Mouse (Mus musculus) forelimb bud, embryonic 11.5 days (tissue): Measurements from ENCODE around the gene Eif2d.
A peak's percentile ranks its signal among the peaks of the same experiment; 100 is the strongest.

Source experiments
- DNase-seq: peaks from one replicate; pipeline ENCODE4 v3.0.0-alpha.2; 2012; ENCODE audit warnings: low read depth, low spot score

Eif2d gene

DNA sequence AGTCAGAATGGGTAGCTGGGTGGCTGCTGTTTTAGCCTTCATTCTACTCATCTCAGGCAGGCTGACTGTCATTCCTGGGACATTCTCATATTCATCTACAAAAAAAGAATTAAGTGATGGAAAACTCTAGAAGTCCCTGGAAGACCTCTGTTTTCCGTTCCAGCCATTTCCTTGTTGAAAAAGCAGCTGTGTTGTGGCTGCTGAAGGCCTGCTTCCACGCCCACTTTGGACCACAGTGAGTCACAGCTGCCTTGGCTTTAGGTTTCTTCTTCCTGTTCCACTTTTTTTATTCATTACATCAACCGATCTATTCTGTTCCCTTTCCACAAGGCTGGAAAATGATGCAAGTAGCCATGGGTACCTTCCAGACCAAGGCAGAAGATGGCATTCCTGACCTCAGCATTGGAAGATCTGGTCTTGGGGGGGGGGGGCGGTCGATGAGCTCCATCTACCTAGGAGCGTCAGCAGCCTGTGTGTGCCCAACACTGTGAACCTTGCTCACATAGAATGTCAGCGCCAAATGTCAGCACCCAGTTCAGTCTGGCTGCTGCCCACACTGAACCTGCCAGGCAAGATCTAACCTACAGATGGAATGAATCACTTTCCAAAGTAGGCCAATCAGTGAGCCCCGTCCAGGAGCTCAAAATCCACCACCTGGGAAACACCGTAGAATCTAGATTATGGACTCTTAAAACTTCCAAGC, 31.4 kb downstream of the Eif2d start:
- DNase-seq: no peak

DNA sequence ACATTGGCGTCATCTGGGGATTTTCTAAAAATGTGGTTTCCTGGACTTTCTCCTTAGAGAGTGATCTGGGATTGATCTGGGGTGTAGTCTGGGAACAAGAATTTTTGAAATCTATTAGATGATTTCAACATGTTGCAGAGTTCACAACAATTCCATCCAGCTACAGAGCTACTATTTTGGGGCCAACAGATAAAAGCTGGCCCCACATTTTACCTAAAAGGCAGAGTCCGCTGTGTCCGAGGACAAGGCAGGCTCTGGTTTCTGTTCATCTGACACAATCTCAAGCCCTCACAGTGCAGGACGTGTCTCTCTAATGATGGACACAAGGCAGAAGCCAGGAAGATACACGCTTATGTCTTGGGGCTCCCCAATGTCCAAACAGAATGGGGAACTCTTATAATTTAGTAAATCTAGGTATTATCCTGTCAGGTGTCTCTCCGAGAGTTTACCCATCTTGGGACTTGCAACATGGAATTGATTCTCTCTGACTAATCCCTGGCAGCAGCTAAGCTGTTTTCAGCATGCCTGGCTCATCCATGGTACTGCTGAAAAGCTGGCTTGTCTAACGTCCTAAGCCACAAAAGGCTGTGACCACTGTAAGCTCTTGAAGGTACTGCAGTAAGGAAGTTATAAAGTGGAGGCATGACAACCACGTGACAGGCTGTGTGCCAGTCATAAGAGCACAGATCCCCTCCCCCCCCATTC, 32.1 kb downstream of the Eif2d start:
- no peak for DNase-seq

DNA sequence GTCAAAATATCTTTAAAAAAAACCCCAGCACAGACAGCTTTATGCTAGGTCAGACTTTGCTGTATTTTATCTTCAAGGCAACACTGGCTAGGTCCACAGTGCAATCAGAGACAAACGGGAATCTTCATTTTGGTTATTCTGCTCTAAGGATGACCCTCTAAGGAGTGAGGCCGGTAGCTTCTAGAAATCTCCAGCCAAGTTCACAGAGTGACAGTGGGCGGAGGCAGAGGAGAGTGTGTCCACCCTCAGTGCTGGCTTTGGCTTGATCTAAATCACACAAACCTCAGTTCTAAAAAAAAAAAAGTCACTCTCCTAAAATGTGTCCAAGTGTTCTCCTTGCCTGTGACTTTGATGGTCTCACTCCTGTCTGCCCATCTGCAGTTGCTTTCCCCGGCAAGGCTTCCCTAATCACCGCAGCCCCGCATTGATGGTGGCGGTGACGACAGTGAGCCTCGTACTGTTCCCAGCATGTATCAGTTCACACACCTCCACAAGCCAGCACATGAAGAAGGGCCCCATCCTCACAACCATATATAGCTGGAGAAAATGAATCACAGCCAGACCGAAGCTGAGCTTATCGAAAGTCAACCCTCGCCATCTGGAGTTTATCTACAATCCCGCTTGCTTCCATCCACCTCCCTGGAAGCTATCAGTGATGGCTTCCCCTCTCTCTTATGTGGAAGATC, 33.0 kb downstream of the Eif2d start:
- no peak for DNase-seq

DNA sequence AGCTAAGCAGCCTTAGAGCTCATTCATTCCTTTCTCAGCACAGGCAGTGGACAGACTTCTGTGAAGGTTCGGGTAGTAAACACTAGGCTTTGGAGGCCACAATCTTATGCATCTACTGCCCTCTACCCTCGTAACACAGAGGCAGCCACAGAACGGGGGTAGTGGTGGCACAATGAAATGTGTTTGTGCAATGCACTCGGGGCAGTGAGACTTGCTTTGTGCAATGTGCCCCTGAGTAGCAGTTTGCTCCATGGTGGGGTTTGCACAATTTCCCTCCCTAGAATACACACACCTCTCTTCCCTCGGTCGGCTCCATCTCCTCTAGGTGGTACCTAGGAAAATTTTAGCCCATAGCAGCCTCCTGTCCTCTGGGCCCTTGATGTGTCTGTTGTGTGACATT, 34.0 kb downstream of the Eif2d start:
- no peak for DNase-seq

DNA sequence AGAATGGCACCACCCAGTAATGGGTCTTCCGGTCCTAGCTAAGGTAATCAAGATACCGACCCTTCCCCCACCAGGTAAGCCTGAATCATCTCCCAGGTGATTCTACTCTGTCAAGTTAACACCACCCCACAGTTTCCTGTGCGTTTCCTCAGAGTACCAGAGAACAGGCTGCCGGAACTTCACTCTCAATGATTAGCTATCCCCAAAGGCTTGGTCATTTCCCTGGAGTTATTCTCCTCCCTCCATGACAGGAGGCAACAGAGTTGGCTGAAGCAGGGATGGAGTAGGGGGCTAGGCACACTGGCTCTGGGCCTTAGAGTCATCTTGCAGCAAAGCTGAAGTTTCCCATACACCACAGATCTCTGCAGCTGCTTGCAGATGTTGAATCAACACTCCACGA, 34.9 kb downstream of the Eif2d start:
- no peak for DNase-seq

DNA sequence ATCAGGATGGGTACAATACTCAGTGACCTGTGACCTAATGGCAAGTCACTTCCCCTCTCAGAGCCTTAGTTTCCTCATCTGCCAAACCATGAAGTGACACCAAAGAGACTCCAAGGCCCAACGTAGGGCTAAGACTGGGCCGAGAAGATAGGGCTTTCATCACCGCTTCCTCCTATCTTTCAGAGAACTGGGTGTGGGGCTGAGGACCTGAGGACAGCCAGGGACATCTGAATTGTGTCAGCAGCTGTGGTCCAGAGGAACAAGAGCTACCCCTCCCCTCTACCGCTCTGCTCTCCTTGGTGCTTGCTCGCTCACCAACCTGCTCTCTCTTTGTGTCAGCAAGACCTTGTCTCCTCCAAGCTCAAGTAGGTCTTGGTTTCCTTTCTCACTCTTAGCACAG, 35.7 kb downstream of the Eif2d start:
- no peak for DNase-seq

DNA sequence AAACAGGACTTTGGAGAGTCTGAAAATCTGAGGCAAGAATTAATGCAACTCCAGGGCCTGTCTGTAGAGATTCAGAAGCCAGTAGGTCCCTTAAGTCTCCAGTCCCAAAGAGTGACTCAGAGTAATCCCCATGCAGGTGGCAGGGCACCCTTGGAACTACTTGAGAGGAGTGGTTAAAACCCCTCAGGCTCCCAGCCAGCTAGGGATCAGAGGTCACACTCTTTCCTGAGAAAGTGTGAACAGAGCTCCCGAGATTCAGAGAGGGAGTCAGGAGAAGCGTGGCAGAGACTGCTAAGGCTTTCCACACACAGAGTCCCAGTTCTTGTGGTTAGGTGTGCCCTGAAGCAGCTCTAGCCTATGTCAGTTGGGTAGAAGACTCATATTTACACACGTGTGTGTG, 40.8 kb downstream of the Eif2d start:
- no peak for DNase-seq

DNA sequence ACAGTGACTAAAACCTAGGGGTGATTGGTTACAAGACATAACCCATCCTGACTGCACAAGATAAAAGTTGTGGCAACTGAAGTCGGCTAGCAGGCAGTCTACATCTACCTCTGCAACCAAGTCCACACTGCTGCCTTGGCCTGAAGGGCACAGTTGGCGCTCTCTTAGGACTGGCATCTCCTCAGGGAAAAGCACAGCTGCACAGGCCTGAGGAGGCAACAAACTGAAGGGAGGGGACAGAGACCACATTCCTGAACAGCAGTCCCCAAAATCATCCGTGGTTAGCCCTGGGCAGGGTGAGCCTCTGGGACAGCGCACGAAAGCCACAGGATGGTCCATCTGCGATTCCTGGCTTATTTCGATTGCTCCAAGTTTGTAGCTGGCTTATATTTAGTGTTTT, 42.7 kb downstream of the Eif2d start:
- no peak for DNase-seq

DNA sequence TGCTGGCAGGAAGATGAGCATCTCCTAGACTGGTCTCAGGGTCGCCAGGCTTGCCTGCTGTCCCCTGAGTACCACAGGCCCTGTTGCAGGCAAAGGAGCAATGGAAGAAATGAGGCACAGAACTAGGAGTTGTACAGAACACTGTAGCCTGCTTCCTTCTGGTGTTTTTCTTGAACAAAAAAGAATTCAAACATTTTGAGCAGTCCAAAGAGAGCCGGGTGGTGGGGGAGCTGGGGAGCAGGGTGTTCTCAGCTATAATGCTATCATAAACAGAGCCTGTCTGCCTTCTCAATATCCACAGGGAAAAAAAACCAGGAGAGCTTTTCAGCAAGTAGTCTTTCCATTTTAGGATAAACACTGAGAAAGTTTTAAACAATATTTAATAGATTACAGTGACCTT, 43.1 kb downstream of the Eif2d start:
- DNase-seq: no peak

DNA sequence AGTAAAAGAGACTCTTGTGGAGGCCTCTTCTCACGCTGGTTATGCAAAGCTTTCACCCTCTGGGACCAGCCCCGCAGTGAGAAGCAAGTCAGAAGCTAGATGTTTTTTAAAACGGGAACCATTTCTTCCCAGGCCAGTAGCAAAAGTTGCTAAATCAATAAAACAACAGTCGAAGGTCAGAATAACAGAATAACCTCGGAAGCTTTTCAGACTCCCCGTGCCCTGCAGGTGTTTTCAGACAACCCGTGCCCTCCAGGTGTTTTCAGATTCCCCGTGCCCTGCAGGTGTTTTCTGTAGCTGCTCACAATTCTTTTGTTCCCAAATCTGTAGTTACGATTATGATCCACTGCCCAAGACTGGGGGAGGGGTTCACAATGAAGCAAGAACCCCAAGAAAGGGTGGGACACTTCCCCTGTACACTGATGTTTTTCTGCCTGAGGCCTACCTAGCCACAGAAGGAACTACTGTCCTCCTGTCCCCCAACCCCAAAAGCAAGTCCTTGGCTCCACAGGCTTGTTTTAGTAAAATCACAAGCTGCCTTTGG, 45.5 kb downstream of the Eif2d start:
- DNase-seq: no peak

DNA sequence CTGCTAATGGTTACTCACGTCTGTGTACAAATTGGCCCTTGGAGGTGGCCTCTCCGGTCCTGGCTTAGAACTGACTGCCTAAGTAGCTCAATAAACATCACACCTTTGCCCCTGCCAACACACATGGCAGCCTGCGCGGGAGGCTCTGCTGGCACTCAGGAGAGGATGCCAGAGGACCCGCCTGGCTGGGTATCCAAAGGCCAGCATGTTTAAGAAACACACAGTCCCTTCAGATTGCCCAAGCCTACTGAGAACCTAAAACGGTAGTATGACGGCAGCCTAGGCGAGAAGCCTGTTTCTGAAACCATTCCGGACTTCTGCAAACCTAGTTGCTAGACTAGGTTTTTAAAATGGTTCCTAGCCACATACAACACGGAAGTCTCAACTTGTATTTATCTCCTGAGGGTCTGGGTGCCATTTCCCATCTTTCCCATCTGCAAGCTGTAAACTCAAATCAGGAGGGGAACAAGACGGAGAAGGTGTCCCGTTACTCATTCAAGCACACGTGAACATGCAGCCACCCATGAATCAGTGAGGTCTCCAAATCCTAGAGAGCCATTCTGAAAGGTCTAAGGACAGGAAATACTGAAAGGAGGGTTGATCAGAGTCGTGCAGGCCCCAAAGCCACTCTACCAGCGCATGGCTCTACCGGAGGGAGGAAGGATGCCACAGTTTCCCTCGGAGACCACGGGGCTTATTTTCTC, 46.3 kb downstream of the Eif2d start:
- no peak for DNase-seq

DNA sequence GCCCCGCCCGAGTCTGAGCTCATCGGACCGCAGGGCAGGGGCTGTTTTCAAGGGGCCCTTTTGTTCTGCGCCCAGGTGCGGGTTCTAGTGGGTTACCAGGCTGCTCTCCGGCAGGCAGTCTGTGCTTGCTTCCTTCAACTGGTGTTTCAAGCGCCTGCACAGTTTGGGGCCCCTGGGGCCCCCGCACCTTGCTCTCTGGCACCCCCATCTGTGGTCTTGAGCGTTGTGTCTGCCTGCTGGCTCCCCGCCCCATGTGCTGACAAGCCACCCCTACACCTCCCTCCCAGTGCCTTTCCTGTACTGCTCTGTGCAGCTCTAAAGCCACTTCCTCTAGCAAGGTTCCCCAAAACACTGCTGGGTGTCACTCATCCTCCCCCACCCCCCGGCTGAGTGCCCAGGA, 47.0 kb downstream of the Eif2d start:
- DNase-seq: no peak

DNA sequence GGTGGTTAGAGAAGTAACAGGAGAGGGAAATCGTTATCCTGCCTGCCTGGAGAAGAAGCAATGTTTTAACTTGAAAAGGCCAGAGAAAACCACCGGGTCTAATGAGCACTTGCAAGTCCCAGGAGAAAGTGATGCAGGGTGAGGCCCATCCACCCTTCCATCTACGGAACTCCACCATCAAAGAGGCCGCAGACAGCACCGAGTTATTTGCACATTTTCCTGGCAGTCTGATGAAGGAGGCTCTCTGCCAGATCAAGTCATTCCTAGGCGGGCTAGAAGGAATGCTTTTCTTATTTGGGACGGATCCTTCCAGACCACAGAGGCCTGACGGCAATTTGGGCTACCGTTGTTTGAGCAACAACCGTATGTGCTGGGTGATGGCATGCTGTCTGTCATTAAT, 47.6 kb downstream of the Eif2d start:
- DNase-seq: no peak

DNA sequence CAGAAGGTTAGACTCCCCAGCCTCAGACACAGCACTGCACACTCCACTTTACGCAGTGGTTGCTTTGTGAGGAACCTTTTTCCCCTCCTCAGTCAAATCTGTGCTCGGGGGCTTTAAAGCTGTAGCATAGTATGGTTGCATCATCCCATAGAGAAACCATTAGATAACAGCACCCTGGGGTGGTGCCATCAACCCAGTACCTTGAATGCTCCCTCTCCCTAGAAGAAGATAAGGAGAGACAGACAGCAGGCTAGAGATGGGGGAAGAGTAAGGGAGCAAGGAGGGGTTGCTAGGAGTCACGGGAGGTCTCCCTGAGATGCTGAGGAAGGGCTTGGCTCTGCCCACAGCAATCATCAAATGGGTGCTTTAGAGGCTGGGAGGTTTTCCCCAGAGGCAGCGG, 48.4 kb downstream of the Eif2d start:
- no peak for DNase-seq

DNA sequence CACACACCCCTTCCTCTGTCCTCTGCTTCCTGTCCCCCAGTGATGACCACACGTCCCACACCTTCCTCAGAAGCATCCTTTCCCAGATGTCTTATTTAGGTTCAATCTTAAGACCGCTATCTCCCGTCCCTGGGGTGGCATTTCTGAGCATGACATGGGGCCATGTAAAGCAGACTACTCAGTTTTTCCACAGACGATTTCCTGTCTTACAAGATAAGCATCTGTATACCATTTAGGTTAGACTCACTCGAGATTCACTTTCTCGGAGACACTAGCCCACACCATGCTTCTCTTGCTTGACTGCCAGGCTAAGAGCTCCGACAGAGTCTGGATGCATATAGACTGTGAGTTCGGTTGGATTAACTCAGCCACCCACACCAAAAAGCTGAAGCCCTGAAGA, 51.5 kb downstream of the Eif2d start:
- DNase-seq: no peak

DNA sequence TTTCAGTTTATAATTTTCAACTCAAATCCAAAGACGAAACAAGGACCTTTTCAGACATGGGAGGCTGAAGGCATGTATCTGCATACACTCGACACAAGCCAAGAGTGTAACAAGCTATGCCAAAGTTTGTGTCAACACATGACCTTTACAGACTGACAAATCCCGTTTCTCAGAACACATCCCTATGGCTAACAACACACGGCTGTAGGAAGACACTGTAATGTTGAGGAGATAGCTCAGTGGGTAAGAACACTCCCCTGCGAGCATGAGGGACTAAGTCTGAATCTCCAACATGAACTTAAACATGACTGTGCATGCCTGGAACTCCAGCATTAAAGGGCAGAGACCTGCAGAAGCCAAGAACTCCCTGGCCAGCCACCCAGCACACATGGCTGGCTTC, 53.4 kb downstream of the Eif2d start:
- no peak for DNase-seq

DNA sequence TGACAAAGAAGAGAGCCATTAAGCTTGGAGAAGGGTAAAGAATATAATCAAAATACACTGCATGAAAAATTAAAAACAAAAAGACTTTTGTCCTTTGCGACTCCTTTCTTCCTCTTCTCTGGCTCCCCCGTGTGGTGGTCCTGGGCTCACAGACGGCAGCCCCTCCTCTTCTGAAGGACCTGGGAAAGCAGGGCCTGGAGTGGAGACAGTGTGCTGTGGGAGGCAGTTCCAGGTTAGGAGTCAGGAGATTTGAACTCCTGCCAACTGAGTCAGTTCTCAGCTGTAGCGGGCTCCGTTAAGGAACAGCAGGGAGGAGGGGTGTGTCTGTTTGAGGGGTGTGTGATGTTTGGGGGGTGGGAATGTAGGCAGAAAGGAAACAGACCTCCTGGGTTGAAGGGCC, 54.5 kb downstream of the Eif2d start:
- peak; percentile 50 for DNase-seq

DNA sequence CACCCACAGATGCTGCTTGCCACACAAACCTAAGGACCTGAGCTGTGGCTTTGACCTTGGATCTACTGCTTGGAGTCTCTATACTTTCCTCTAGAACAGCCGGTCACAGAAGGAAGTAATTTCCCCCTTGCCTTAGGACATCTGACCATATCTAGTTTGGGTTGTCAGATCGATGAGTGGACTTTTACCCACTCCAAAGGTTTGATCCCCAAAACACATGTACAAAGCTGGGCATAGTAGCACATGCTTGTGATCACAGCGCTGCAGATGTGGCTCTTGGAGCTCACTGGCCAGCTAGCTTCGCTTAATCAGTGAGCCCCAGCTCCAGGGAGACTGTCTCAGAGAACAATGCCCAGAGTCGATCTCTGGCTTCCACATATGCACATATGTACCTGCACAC, 55.1 kb downstream of the Eif2d start:
- DNase-seq: no peak

DNA sequence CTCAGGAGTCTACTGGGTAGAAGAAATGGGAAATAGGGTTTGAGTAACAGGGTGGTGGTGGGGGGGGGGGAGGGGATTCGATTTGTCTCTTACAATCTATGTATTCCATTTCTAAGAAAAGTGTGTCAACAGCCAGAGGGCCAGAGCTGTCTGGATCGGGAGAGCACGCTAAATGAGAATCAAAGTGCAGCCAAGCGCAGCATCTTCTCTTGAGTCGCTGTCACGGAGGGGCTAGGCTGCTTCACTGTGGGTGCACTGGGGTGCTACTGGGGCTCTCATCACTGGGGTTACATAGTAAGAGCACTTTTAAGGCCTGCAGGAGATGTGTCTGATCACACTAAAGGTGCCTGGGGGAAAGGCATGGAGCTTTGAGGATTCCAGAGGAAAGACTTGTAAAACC, 55.8 kb downstream of the Eif2d start:
- no peak for DNase-seq

DNA sequence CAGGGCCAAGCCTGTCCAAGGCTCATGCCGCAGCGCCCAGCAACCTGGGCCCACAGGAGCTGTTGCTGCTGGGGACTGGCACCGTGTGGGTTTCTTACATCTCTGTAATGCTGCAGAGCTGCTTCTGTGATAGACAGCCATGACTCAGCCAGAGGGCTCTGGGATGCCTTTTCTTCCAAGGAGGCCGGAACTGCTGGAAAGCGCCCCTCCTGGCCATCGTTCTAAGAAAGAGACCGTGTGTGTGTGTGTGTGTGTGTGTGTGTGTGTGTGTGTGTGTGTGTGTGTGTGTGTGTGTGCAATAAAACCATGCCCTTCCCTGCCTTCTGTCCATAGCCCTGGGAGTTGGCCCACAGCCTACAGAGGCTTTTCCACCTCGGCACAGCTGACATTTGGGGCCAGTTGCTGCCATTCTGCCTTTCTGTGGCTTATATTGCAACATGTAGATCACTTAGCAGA, 57.0 kb downstream of the Eif2d start:
- DNase-seq: no peak

DNA sequence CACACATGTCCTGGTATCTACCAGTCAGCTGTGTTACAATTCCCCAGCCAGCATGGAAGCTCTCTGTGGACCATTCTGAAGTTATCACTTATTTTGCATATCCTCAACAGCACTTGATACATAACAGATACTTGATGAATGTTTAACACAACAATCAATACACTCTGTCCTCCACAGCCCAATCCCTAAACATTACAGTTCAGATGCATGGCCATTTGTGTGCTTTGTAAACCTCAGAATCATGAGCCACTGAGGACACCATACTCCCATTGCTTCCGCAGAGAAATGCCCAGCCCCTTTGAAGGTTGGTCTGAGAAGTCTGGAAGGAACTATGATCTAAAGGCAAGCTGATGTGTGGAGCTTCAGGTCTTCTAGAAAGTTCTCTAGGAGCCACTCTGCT, 58.7 kb downstream of the Eif2d start:
- DNase-seq: no peak

DNA sequence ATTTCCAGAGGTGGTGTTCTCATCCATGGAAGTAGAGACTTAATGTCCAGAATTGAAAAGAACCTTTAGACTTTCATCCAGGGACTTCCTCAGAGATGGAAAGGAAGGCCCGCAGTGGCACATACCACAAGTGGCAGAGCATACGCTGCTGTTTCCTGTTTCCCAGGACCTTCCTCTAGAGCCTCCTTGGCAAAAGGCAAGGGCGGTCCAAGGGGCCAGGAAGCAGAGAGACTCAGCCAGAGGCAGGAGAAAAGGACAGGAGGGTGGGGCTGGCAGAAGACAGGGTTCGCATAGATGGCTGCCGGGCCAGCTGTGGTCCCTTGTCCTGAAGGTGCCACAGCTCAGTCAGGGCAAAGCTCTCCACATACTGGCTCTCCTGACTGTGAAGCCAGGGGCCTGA, 60.0 kb downstream of the Eif2d start:
- DNase-seq: no peak
